Mouse (Mus musculus) liver, adult 2 months (tissue): Measurements from ENCODE around the gene Olfr509.
"Not testable (repeated sequence)": the region's sequence is repeated elsewhere in the genome, so short reads cannot be mapped to it uniquely, and the experiment has no call there.

ENCODE experiments used
- CTCF ChIP-seq: fragments of 200-500 bp; IDR thresholded peaks from 2 replicates; pipeline ENCODE4 v1.5.1; 2011; ENCODE audit warnings: low read depth, low read length, control low read depth
- POLR2A ChIP-seq: fragments of 200-500 bp; IDR thresholded peaks from 2 replicates; pipeline ENCODE4 v1.6.1; 2011; ENCODE audit warnings: low read length, control low read depth; ENCODE audit not compliant: insufficient read depth; ENCODE audit errors: extremely low read depth

DNA sequence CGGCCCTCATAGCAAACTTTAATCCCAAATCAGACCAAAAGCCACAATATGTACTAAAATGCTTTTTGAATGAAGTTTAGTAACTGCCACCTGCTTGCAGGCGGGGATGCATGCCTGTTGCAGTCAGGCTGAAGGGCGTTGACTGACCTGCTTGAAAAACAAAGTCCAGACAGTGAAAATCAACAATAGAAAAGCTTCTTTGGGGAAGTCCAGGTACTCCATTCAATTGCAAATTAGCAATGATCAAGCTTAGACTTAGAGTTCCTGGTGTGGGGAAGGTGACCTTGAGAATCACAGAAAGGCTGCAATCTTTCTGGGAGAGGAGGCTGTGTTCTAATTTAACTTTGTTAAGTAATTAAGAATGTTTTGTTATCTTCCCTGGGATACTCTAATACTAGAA lies 49.8 kb downstream of the Olfr509 start:
- not testable (repeated sequence) for TF ChIP-seq CTCF, POLR2A
